Mouse (Mus musculus) heart, embryonic 16.5 days (tissue): ENCODE data around the gene Kansl1. TPM values are rescaled to one million over a fixed set of nuclear protein-coding genes. Genes with fewer than 3 reads are reported as not detected.
"Not testable (repeated sequence)": the region's sequence is repeated elsewhere in the genome, so short reads cannot be mapped to it uniquely, and the experiment has no call there.

Source experiments
- ATAC-seq: fragments of 200-750 bp; cut with Nextera tagmentation; replicated peaks from 2 replicates; pipeline ENCODE4 v1.8.0; 2017; ENCODE audit warnings: moderate number of reproducible peaks; ENCODE audit not compliant: insufficient read depth, low FRiP score; ENCODE audit errors: extremely low read depth
- H3K27ac ChIP-seq: fragments of 300-500 bp; sonication (generic); 2 replicates; pipeline ENCODE4 v1.5.1; 2014; ENCODE audit warnings: mild to moderate bottlenecking, low read length, control low read depth, moderate library complexity
- H3K27me3 ChIP-seq: fragments of 300-500 bp; sonication (generic); 2 replicates; pipeline ENCODE4 v1.6.1; 2014; ENCODE audit warnings: low read length, mixed read lengths; ENCODE audit not compliant: control insufficient read depth, insufficient read depth
- H3K36me3 ChIP-seq: fragments of 300-500 bp; sonication (generic); 2 replicates; pipeline ENCODE4 v1.6.1; 2014; ENCODE audit not compliant: control insufficient read depth, insufficient read depth
- H3K4me1 ChIP-seq: fragments of 300-500 bp; sonication (generic); 2 replicates; pipeline ENCODE4 v1.6.1; 2014; ENCODE audit warnings: low read length, mixed read lengths; ENCODE audit not compliant: control insufficient read depth, insufficient read depth
- H3K4me2 ChIP-seq: fragments of 300-500 bp; sonication (generic); 2 replicates; pipeline ENCODE4 v1.6.1; 2014; ENCODE audit warnings: low read depth, mild to moderate bottlenecking, control low read depth, low read length
- H3K4me3 ChIP-seq: fragments of 300-500 bp; sonication (generic); 2 replicates; pipeline ENCODE4 v1.5.1; 2014; ENCODE audit warnings: mild to moderate bottlenecking, control low read depth, low read length
- H3K9ac ChIP-seq: fragments of 300-500 bp; sonication (generic); 2 replicates; pipeline ENCODE4 v1.6.1; 2014; ENCODE audit warnings: low read length, control low read depth
- H3K9me3 ChIP-seq: fragments of 300-500 bp; sonication (generic); replicated peaks from 2 replicates; pipeline ENCODE4 v1.6.1; 2016; ENCODE audit warnings: low read length; ENCODE audit not compliant: control insufficient read depth
- WGBS: fragments of 180-500 bp; shearing (Covaris S2); extraction: QIAGEN DNeasy Blood & Tissue Kit; methylation state at CpG from one replicate; pipeline ENCODE4 v1.1.7; 2014; 5-methylcytosine and 5-hydroxymethylcytosine counted together
- polyA plus RNA-seq: library from polyadenylated mRNA; unstranded; fragments of >200 nt; fragmentation: Nextera tagmentation; extraction: Ambion mirVana; gene quantifications from 2 replicates; pipeline ENCODE4 v1.2.1, GENCODE M21; 2015

Gene Kansl1
- polyA plus RNA-seq, 1 experiment from 2014 or later: 12.5 TPM

DNA sequence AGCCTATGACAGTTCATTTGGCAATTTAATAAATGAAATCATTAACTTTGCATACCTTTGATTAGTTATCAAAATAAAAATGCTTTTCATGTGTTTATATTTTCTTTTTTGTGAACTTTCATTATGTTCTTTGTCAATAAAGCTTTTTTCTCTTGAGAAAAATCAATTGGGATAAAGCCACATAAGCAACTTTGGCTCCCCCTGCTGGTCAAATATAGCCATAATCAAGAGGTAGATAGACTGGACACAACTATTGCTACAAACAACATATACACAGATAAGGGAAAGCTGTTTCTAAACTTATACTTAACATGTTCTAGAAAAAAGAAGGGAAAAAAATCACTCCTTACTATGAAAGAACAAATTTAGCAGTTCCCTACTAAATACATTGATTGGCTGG, 7.1 kb downstream of the Kansl1 start:
- H3K4me1 ChIP-seq: no peaks in the 10 kb centered on the region

GRCm38 (mm10) chr11:104459671-104460070, 9.0 kb downstream of the Kansl1 start:
- H3K4me1 ChIP-seq: peaks cover 4% of the 10 kb centered on the region; the same call in 1 of the 2 replicates
- no peak overlapping the region for H3K9ac ChIP-seq
- no peak overlapping the region for H3K27ac ChIP-seq
- WGBS: 96% methylated on average over 2 of the region's 2 CpGs
- no peak overlapping the region for H3K4me2 ChIP-seq
- no peak overlapping the region for H3K4me3 ChIP-seq
- H3K27me3 ChIP-seq: no peaks in the 10 kb centered on the region
- no peaks in the 10 kb centered on the region for H3K36me3 ChIP-seq
- no peaks in the 10 kb centered on the region for H3K9me3 ChIP-seq
- no peak for ATAC-seq

More for the DNA sequence above, 7.1 kb downstream of the Kansl1 start:
- Histone ChIP-seq H3K4me2 (no peak overlapping the region), H3K4me3 (no peak overlapping the region), H3K36me3 (no peaks in the 10 kb centered on the region; the same call in 1 of the 2 replicates), H3K9me3 (no peaks in the 10 kb centered on the region), H3K27ac (no peak overlapping the region), H3K9ac (no peak overlapping the region), H3K27me3 (no peaks in the 10 kb centered on the region)
- no peak for ATAC-seq

DNA sequence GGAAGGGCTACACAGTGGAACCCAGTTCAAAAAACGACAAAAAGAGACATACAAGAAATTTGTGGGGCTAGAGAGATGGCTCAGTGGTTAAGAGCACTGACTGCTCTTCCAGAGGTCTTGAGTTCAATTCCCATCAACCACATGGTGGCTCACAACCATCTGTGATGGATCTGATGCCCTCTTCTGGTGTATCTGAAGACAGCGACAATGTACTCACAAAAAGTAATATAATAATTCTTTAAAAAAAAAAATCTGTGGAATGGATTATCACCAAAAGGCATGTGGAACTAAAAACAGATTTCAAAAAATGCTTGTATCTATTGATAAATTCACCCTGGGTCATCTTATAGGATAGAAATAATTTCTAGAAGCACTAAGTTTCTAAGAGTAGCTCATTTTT, 10.2 kb downstream of the Kansl1 start:
- Histone ChIP-seq H3K4me2 (no peak overlapping the region), H3K9ac (no peak overlapping the region), H3K4me1 (peaks cover 4% of the 10 kb centered on the region; the same call in 1 of the 2 replicates), H3K4me3 (no peak overlapping the region), H3K27ac (no peak overlapping the region), H3K27me3 (no peaks in the 10 kb centered on the region), H3K36me3 (no peaks in the 10 kb centered on the region), H3K9me3 (no peaks in the 10 kb centered on the region)
- ATAC-seq: no peak
- WGBS: 65% methylated on average over 2 of the region's 2 CpGs

GRCm38 (mm10) chr11:104452709-104453108, 16.0 kb downstream of the Kansl1 start:
- Histone ChIP-seq H3K27me3 (no peaks in the 10 kb centered on the region), H3K4me2 (no peak overlapping the region), H3K4me3 (no peak overlapping the region), H3K9me3 (no peaks in the 10 kb centered on the region), H3K27ac (no peak overlapping the region), H3K36me3 (no peaks in the 10 kb centered on the region), H3K4me1 (peaks cover 4% of the 10 kb centered on the region; the same call in 1 of the 2 replicates), H3K9ac (no peak overlapping the region)
- WGBS: 92% methylated on average over 1 of the region's 1 CpGs
- ATAC-seq: no peak

- ATAC-seq: no peak
- H3K27me3 ChIP-seq: no peaks in the 10 kb centered on the region
- no peak overlapping the region for H3K9ac ChIP-seq
- WGBS: 94% methylated on average over 1 of the region's 1 CpGs
- H3K27ac ChIP-seq: no peak overlapping the region
- no peak overlapping the region for H3K4me2 ChIP-seq
- H3K4me3 ChIP-seq: no peak overlapping the region
- peaks cover 3% of the 10 kb centered on the region; the same call in 1 of the 2 replicates for H3K4me1 ChIP-seq
- no peaks in the 10 kb centered on the region for H3K9me3 ChIP-seq
- no peaks in the 10 kb centered on the region for H3K36me3 ChIP-seq
Measured at GRCm38 (mm10) chr11:104451239-104451638, 17.4 kb downstream of the Kansl1 start.

DNA sequence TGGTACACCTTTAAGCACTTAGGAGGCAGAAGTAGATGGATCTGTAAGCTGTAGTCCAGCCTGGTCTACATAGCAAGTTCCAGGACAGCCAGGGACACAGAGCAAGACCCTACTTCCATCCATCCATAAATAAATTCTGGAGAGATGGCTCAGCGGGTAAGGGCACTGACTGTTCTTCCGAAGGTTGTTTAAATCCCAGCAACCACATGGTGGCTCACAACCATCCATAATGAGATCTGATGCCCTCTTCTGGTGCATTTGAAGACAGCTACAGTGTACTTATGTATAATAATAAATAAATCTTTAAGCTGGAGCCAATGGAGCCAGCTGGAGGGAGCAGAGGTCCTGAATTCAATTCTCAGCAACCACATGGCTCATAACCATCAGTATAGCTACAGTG, 20.2 kb downstream of the Kansl1 start:
- WGBS: 67% methylated on average over 2 of the region's 2 CpGs
- H3K36me3 ChIP-seq, H3K27me3 ChIP-seq, ATAC-seq, H3K4me2 ChIP-seq, H3K9me3 ChIP-seq, H3K9ac ChIP-seq, H3K4me1 ChIP-seq, H3K27ac ChIP-seq, H3K4me3 ChIP-seq: not testable (repeated sequence)

- H3K27ac ChIP-seq: no peak overlapping the region
- no peak overlapping the region for H3K4me2 ChIP-seq
- WGBS: 70% methylated on average over 2 of the region's 2 CpGs
- ATAC-seq: no peak
- H3K27me3 ChIP-seq: no peaks in the 10 kb centered on the region
- no peak overlapping the region for H3K4me3 ChIP-seq
- H3K9me3 ChIP-seq: no peaks in the 10 kb centered on the region
- no peaks in the 10 kb centered on the region for H3K36me3 ChIP-seq
- peaks cover 5% of the 10 kb centered on the region; the same call in 1 of the 2 replicates for H3K4me1 ChIP-seq
- no peak overlapping the region for H3K9ac ChIP-seq
Measured at GRCm38 (mm10) chr11:104445538-104445937, 23.1 kb downstream of the Kansl1 start.

DNA sequence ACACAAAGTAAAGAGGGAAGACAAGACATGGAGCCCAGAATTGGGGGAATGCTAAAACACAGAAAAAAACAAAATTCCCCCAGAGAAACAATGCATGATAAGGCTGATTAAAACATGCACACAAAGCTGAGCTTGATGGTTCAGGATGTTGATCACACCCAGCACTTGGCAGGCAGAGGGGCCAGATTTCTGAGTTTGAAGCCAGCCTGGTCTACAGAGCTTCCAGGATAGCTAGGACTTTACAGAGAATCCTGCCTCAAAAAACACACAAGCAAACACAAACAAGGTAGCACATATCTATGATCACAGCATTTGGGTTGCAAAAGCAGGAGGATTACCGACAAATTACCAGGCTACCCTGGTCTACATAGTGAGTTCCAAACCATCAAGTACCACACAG, 23.6 kb downstream of the Kansl1 start:
- Histone ChIP-seq H3K9ac (no peak overlapping the region), H3K27me3 (no peaks in the 10 kb centered on the region), H3K4me1 (peaks cover 5% of the 10 kb centered on the region; the same call in 1 of the 2 replicates), H3K36me3 (no peaks in the 10 kb centered on the region), H3K4me3 (no peak overlapping the region), H3K4me2 (no peak overlapping the region), H3K27ac (no peak overlapping the region), H3K9me3 (no peaks in the 10 kb centered on the region)
- 88% methylated on average over 1 of the region's 1 CpGs for WGBS
- no peak for ATAC-seq

GRCm38 (mm10) chr11:104443359-104443758, 25.3 kb downstream of the Kansl1 start:
- Histone ChIP-seq H3K27me3 (no peaks in the 10 kb centered on the region), H3K9me3 (no peaks in the 10 kb centered on the region), H3K4me2 (peak overlapping the region; percentile 74), H3K9ac (peak overlapping the region; percentile 95), H3K4me1 (peaks cover 11% of the 10 kb centered on the region; the same call in 1 of the 2 replicates), H3K27ac (peak overlapping the region; percentile 100), H3K4me3 (peak overlapping the region; percentile 92), H3K36me3 (no peaks in the 10 kb centered on the region)
- no peak for ATAC-seq
- WGBS: 40% methylated on average over 2 of the region's 2 CpGs
